Mouse (Mus musculus): ENCODE results near the gene Slc7a8. TPM values are rescaled to one million over a fixed set of nuclear protein-coding genes. Genes with fewer than 3 reads are reported as not detected.
A peak's percentile ranks its signal among the peaks of the same experiment; 100 is the strongest.

Slc7a8 gene
- polyA plus RNA-seq, 1 experiment from 2014 or later, result 3.1 TPM

GRCm38 (mm10) chr14:54696752-54697151 lies 85.0 kb downstream of the Slc7a8 start:
- no peaks in the 10 kb centered on the region for H3K27me3 ChIP-seq (ENCODE audit: control insufficient read depth, insufficient read depth, low read length)
- 78% methylated on average over 4 of the region's 4 CpGs for WGBS
- TF ChIP-seq CTCF (IDR thresholded peaks at IDR 0.05; ENCODE audit: low read depth), result no peak
- no peak for TF ChIP-seq EP300 (optimal IDR thresholded peaks at IDR 0.05)

GRCm38 (mm10) chr14:54695042-54695441 lies 86.7 kb downstream of the Slc7a8 start:
- peak; percentile 24; the same call in 1 of the 2 replicates for ATAC-seq (ENCODE audit: low FRiP score, low TSS enrichment)

More at GRCm38 (mm10) chr14:54696752-54697151, 85.0 kb downstream of the Slc7a8 start:
- H3K4me3 ChIP-seq (ENCODE audit: low read depth, low read length), result no peak overlapping the region
- DNase-seq (ENCODE audit: low spot score), result no peak
- no peak overlapping the region for H3K27ac ChIP-seq (replicated peaks)
- H3K4me1 ChIP-seq (replicated peaks; ENCODE audit: control insufficient read depth, insufficient read depth), result no peaks in the 10 kb centered on the region
- no peak for ATAC-seq (ENCODE audit: low FRiP score, low TSS enrichment)
- no peaks in the 10 kb centered on the region for H3K9me3 ChIP-seq (ENCODE audit: control insufficient read depth, low read length)
- no peak overlapping the region for H3K9ac ChIP-seq (ENCODE audit: low read length)
- no peak overlapping the region for H3K4me2 ChIP-seq (replicated peaks; ENCODE audit: low read depth)
- no peaks in the 10 kb centered on the region; the same call in 1 of the 2 replicates for H3K36me3 ChIP-seq (ENCODE audit: control insufficient read depth, insufficient read depth, low read length)

GRCm38 (mm10) chr14:54687251-54687650 lies 94.5 kb downstream of the Slc7a8 start:
- no peak for TF ChIP-seq EP300 (optimal IDR thresholded peaks at IDR 0.05)
- no peak for TF ChIP-seq CTCF (IDR thresholded peaks at IDR 0.05; ENCODE audit: low read depth)
- no peak for DNase-seq (ENCODE audit: low spot score)

More at GRCm38 (mm10) chr14:54695042-54695441, 86.7 kb downstream of the Slc7a8 start:
- Histone ChIP-seq H3K27ac (replicated peaks) (no peak overlapping the region), H3K4me3 (ENCODE audit: low read depth, low read length) (no peak overlapping the region), H3K36me3 (ENCODE audit: control insufficient read depth, insufficient read depth, low read length) (no peaks in the 10 kb centered on the region; the same call in 1 of the 2 replicates), H3K4me2 (replicated peaks; ENCODE audit: low read depth) (no peak overlapping the region), H3K9ac (ENCODE audit: low read length) (no peak overlapping the region), H3K4me1 (replicated peaks; ENCODE audit: control insufficient read depth, insufficient read depth) (no peaks in the 10 kb centered on the region), H3K27me3 (ENCODE audit: control insufficient read depth, insufficient read depth, low read length) (no peaks in the 10 kb centered on the region), H3K9me3 (ENCODE audit: control insufficient read depth, low read length) (no peaks in the 10 kb centered on the region)
- no peak for TF ChIP-seq EP300 (optimal IDR thresholded peaks at IDR 0.05)
- 61% methylated on average over 6 of the region's 6 CpGs for WGBS
- no peak for DNase-seq (ENCODE audit: low spot score)

GRCm38 (mm10) chr14:54686522-54687143 lies 95.1 kb downstream of the Slc7a8 start, which contains the start of gene Acin1:
Gene Acin1 (minus strand): TSS chr14:54686931.
- Histone ChIP-seq H3K4me3 (ENCODE audit: low read depth, low read length) (peak within 1 kb of the TSS; percentile 96), H3K27me3 (ENCODE audit: control insufficient read depth, insufficient read depth, low read length) (no peaks in the 10 kb centered on the region), H3K36me3 (ENCODE audit: control insufficient read depth, insufficient read depth, low read length) (peaks cover 3% of the 10 kb centered on the region; the same call in 1 of the 2 replicates), H3K4me1 (replicated peaks; ENCODE audit: control insufficient read depth, insufficient read depth) (no peaks in the 10 kb centered on the region), H3K9me3 (ENCODE audit: control insufficient read depth, low read length) (no peaks in the 10 kb centered on the region), H3K27ac (replicated peaks) (peak within 1 kb of the TSS; percentile 99), H3K4me2 (replicated peaks; ENCODE audit: low read depth) (peak within 1 kb of the TSS; percentile 66), H3K9ac (ENCODE audit: low read length) (peak within 1 kb of the TSS; percentile 97)
- TF ChIP-seq CTCF (IDR thresholded peaks at IDR 0.05; ENCODE audit: low read depth), result no peak
- TF ChIP-seq EP300 (optimal IDR thresholded peaks at IDR 0.05), result no peak
- DNase-seq (ENCODE audit: low spot score) (peak; percentile 100), ATAC-seq (ENCODE audit: low FRiP score, low TSS enrichment) (peak; percentile 97)
- under 1% methylated on average over 44 of the region's 44 CpGs for WGBS

More at GRCm38 (mm10) chr14:54687251-54687650, 94.5 kb downstream of the Slc7a8 start:
- Histone ChIP-seq H3K4me3 (ENCODE audit: low read depth, low read length) (peak overlapping the region; percentile 96), H3K4me1 (replicated peaks; ENCODE audit: control insufficient read depth, insufficient read depth) (no peaks in the 10 kb centered on the region), H3K9ac (ENCODE audit: low read length) (peak overlapping the region; percentile 70), H3K9me3 (ENCODE audit: control insufficient read depth, low read length) (no peaks in the 10 kb centered on the region), H3K36me3 (ENCODE audit: control insufficient read depth, insufficient read depth, low read length) (peaks cover 3% of the 10 kb centered on the region; the same call in 1 of the 2 replicates), H3K27me3 (ENCODE audit: control insufficient read depth, insufficient read depth, low read length) (no peaks in the 10 kb centered on the region), H3K27ac (replicated peaks) (peak overlapping the region; percentile 46; the same call in 1 of the 2 replicates), H3K4me2 (replicated peaks; ENCODE audit: low read depth) (peak overlapping the region; percentile 60)
- WGBS, result 1% methylated on average over 8 of the region's 8 CpGs
- no peak for ATAC-seq (ENCODE audit: low FRiP score, low TSS enrichment)

GRCm38 (mm10) chr14:54686063-54686521 lies 95.7 kb downstream of the Slc7a8 start, which contains the start of gene 1700123O20Rik:
Gene 1700123O20Rik (plus strand): TSS chr14:54686216.
- under 1% methylated on average over 29 of the region's 41 CpGs for WGBS
- Histone ChIP-seq H3K36me3 (ENCODE audit: control insufficient read depth, insufficient read depth, low read length) (peaks cover 3% of the 10 kb centered on the region; the same call in 1 of the 2 replicates), H3K4me2 (replicated peaks; ENCODE audit: low read depth) (peak within 1 kb of the TSS; percentile 66), H3K4me3 (ENCODE audit: low read depth, low read length) (peak within 1 kb of the TSS; percentile 96), H3K27me3 (ENCODE audit: control insufficient read depth, insufficient read depth, low read length) (no peaks in the 10 kb centered on the region), H3K9ac (ENCODE audit: low read length) (peak within 1 kb of the TSS; percentile 97), H3K4me1 (replicated peaks; ENCODE audit: control insufficient read depth, insufficient read depth) (no peaks in the 10 kb centered on the region), H3K27ac (replicated peaks) (peak within 1 kb of the TSS; percentile 99), H3K9me3 (ENCODE audit: control insufficient read depth, low read length) (no peaks in the 10 kb centered on the region)
- ATAC-seq (ENCODE audit: low FRiP score, low TSS enrichment) (peak; percentile 77), DNase-seq (ENCODE audit: low spot score) (no peak)
- TF ChIP-seq EP300 (optimal IDR thresholded peaks at IDR 0.05), result no peak
- peak; percentile 64 for TF ChIP-seq CTCF (IDR thresholded peaks at IDR 0.05; ENCODE audit: low read depth)

GRCm38 (mm10) chr14:54685471-54685870 lies 96.3 kb downstream of the Slc7a8 start:
- peak overlapping the region; percentile 96 for H3K4me3 ChIP-seq (ENCODE audit: low read depth, low read length)
- no peaks in the 10 kb centered on the region for H3K4me1 ChIP-seq (replicated peaks; ENCODE audit: control insufficient read depth, insufficient read depth)
- H3K9ac ChIP-seq (ENCODE audit: low read length), result peak overlapping the region; percentile 97
- H3K4me2 ChIP-seq (replicated peaks; ENCODE audit: low read depth), result peak overlapping the region; percentile 66
- WGBS, result 8% methylated on average over 8 of the region's 8 CpGs
- DNase-seq (ENCODE audit: low spot score) (no peak), ATAC-seq (ENCODE audit: low FRiP score, low TSS enrichment) (no peak)
- H3K27me3 ChIP-seq (ENCODE audit: control insufficient read depth, insufficient read depth, low read length), result no peaks in the 10 kb centered on the region
- no peaks in the 10 kb centered on the region for H3K9me3 ChIP-seq (ENCODE audit: control insufficient read depth, low read length)
- H3K27ac ChIP-seq (replicated peaks), result peak overlapping the region; percentile 99; the same call in 1 of the 2 replicates
- peaks cover 3% of the 10 kb centered on the region; the same call in 1 of the 2 replicates for H3K36me3 ChIP-seq (ENCODE audit: control insufficient read depth, insufficient read depth, low read length)
- TF ChIP-seq CTCF (IDR thresholded peaks at IDR 0.05; ENCODE audit: low read depth) (no peak), EP300 (optimal IDR thresholded peaks at IDR 0.05) (no peak)
